Mouse (Mus musculus): ENCODE data around the gene Kmt2b. TPM values are rescaled to one million over a fixed set of nuclear protein-coding genes. Genes with fewer than 3 reads are reported as not detected.

The Kmt2b gene
- polyA plus RNA-seq, 1 experiment: 14.4 TPM

- Histone ChIP-seq H3K27me3 (ENCODE audit: control insufficient read depth, insufficient read depth, insufficient read length) (no peaks in the 10 kb centered on the region), H3K4me3 (ENCODE audit: insufficient read depth, poor library complexity, severe bottlenecking) (no peak overlapping the region), H3K79me2 (ENCODE audit: control insufficient read depth, insufficient read depth) (peaks cover 35% of the 10 kb centered on the region), H3ac (ENCODE audit: control insufficient read depth, insufficient read length, low read depth) (no peak overlapping the region), H3K36me3 (ENCODE audit: control insufficient read depth, insufficient read depth) (peaks cover 7% of the 10 kb centered on the region), H3K79me3 (ENCODE audit: low read depth) (peaks cover 5% of the 10 kb centered on the region)
- TF ChIP-seq CEBPB (IDR thresholded peaks at IDR 0.05; ENCODE audit: low read depth) (no peak), USF1 (IDR thresholded peaks at IDR 0.05; ENCODE audit: low read depth) (no peak), CTCF (IDR thresholded peaks at IDR 0.05; ENCODE audit: control insufficient read depth, insufficient read depth, insufficient read length) (no peak), MYOD1 (IDR thresholded peaks at IDR 0.05; ENCODE audit: control insufficient read depth, insufficient read length, low read depth) (no peak), MAX (IDR thresholded peaks at IDR 0.05) (no peak), FOSL1 (IDR thresholded peaks at IDR 0.05; ENCODE audit: insufficient read depth, low read length, poor library complexity, severe bottlenecking) (no peak), MYOG (IDR thresholded peaks at IDR 0.05; ENCODE audit: control insufficient read depth, extremely low read depth, insufficient read length) (no peak)
Measured at GRCm38 (mm10) chr7:30556894-30557536, 31.5 kb downstream of the Kmt2b start.

GRCm38 (mm10) chr7:30553810-30554584, 34.5 kb downstream of the Kmt2b start:
- no peak overlapping the region for H3K4me3 ChIP-seq (ENCODE audit: insufficient read depth, poor library complexity, severe bottlenecking)
- H3ac ChIP-seq (ENCODE audit: control insufficient read depth, insufficient read length, low read depth): peak overlapping the region; percentile 7
- H3K79me3 ChIP-seq (ENCODE audit: low read depth): peaks cover 5% of the 10 kb centered on the region
- H3K27me3 ChIP-seq (ENCODE audit: control insufficient read depth, insufficient read depth, insufficient read length): no peaks in the 10 kb centered on the region
- H3K36me3 ChIP-seq (ENCODE audit: control insufficient read depth, insufficient read depth): peaks cover 7% of the 10 kb centered on the region
- TF ChIP-seq MYOD1 (IDR thresholded peaks at IDR 0.05; ENCODE audit: control insufficient read depth, insufficient read length, low read depth) (no peak), CTCF (IDR thresholded peaks at IDR 0.05; ENCODE audit: control insufficient read depth, insufficient read depth, insufficient read length) (no peak), MAX (IDR thresholded peaks at IDR 0.05) (no peak)
- peaks cover 23% of the 10 kb centered on the region for H3K79me2 ChIP-seq (ENCODE audit: control insufficient read depth, insufficient read depth)

- peak overlapping the region; percentile 50 for H3K4me3 ChIP-seq (ENCODE audit: insufficient read depth, poor library complexity, severe bottlenecking)
- H3K27me3 ChIP-seq (ENCODE audit: control insufficient read depth, insufficient read depth, insufficient read length): no peaks in the 10 kb centered on the region
- TF ChIP-seq MYOG (IDR thresholded peaks at IDR 0.05; ENCODE audit: control insufficient read depth, extremely low read depth, insufficient read length) (no peak), FOSL1 (IDR thresholded peaks at IDR 0.05; ENCODE audit: insufficient read depth, low read length, poor library complexity, severe bottlenecking) (no peak), MYOD1 (IDR thresholded peaks at IDR 0.05; ENCODE audit: control insufficient read depth, insufficient read length, low read depth) (no peak), USF1 (IDR thresholded peaks at IDR 0.05; ENCODE audit: low read depth) (no peak), CTCF (IDR thresholded peaks at IDR 0.05; ENCODE audit: control insufficient read depth, insufficient read depth, insufficient read length) (no peak), CEBPB (IDR thresholded peaks at IDR 0.05; ENCODE audit: low read depth) (no peak), MAX (IDR thresholded peaks at IDR 0.05) (no peak)
- peak overlapping the region; percentile 64 for H3ac ChIP-seq (ENCODE audit: control insufficient read depth, insufficient read length, low read depth)
- peaks cover 14% of the 10 kb centered on the region for H3K79me2 ChIP-seq (ENCODE audit: control insufficient read depth, insufficient read depth)
- peaks cover 7% of the 10 kb centered on the region for H3K36me3 ChIP-seq (ENCODE audit: control insufficient read depth, insufficient read depth)
- H3K79me3 ChIP-seq (ENCODE audit: low read depth): peaks cover 1% of the 10 kb centered on the region
Measured at GRCm38 (mm10) chr7:30553021-30553589, 35.4 kb downstream of the Kmt2b start.

GRCm38 (mm10) chr7:30552102-30553020, 36.2 kb downstream of the Kmt2b start, which contains the start of the genes Hspb6 and Proser3:
TSS of gene Hspb6 (plus strand) at chr7:30552178.
TSS of gene Proser3 (minus strand) at chr7:30552299.
- Histone ChIP-seq H3K36me3 (ENCODE audit: control insufficient read depth, insufficient read depth) (peaks cover 7% of the 10 kb centered on the region), H3K27me3 (ENCODE audit: control insufficient read depth, insufficient read depth, insufficient read length) (no peaks in the 10 kb centered on the region), H3K4me3 (ENCODE audit: insufficient read depth, poor library complexity, severe bottlenecking) (peak within 1 kb of the TSS; percentile 50), H3K79me2 (ENCODE audit: control insufficient read depth, insufficient read depth) (peaks cover 8% of the 10 kb centered on the region), H3K79me3 (ENCODE audit: low read depth) (no peaks in the 10 kb centered on the region), H3ac (ENCODE audit: control insufficient read depth, insufficient read length, low read depth) (peak within 1 kb of the TSS; percentile 71)
- TF ChIP-seq MYOG (IDR thresholded peaks at IDR 0.05; ENCODE audit: control insufficient read depth, extremely low read depth, insufficient read length) (no peak), USF1 (IDR thresholded peaks at IDR 0.05; ENCODE audit: low read depth) (no peak), MYOD1 (IDR thresholded peaks at IDR 0.05; ENCODE audit: control insufficient read depth, insufficient read length, low read depth) (no peak), MAX (IDR thresholded peaks at IDR 0.05) (no peak), CTCF (IDR thresholded peaks at IDR 0.05; ENCODE audit: control insufficient read depth, insufficient read depth, insufficient read length) (no peak), FOSL1 (IDR thresholded peaks at IDR 0.05; ENCODE audit: insufficient read depth, low read length, poor library complexity, severe bottlenecking) (no peak), CEBPB (IDR thresholded peaks at IDR 0.05; ENCODE audit: low read depth) (no peak)

Measured in C2C12 (cell line).